Mouse (Mus musculus): ENCODE data around the gene Galnt12. TPM values are rescaled to one million over a fixed set of nuclear protein-coding genes. Genes with fewer than 3 reads are reported as not detected.

Gene Galnt12
- total RNA-seq, 2 experiments from 2014 or later = 0.29 to 0.35 TPM

- intact Hi-C loops (cut with DNase I; ENCODE audit: low total_unique reads) = no loop called here
- no peak for DNase-seq
These were observed 795 bp downstream of the Galnt12 start for GRCm38 (mm10) chr4:47092387-47093021.

- DNase-seq = no peak
- intact Hi-C loops (cut with DNase I; ENCODE audit: low total_unique reads) = no loop called here
These were observed 1.5 kb downstream of the Galnt12 start for GRCm38 (mm10) chr4:47093161-47093560.

GRCm38 (mm10) chr4:47093647-47094046 is 1.9 kb downstream of the Galnt12 start:
- intact Hi-C loops (cut with DNase I; ENCODE audit: low total_unique reads) = no loop called here
- DNase-seq = no peak

GRCm38 (mm10) chr4:47103561-47103960 is 11.9 kb downstream of the Galnt12 start:
- no peak for DNase-seq

GRCm38 (mm10) chr4:47111885-47112284 is 20.2 kb downstream of the Galnt12 start:
- intact Hi-C loops (cut with DNase I; ENCODE audit: low total_unique reads) = no loop called here
- DNase-seq = no peak

More at GRCm38 (mm10) chr4:47103561-47103960, 11.9 kb downstream of the Galnt12 start:
- intact Hi-C loops (cut with DNase I; ENCODE audit: low total_unique reads) = no loop called here

- intact Hi-C loops (cut with DNase I; ENCODE audit: low total_unique reads) = no loop called here
- DNase-seq = no peak
These were observed 20.9 kb downstream of the Galnt12 start for GRCm38 (mm10) chr4:47112560-47112959.

- peak; percentile 70 for DNase-seq
These were observed 30.5 kb downstream of the Galnt12 start for GRCm38 (mm10) chr4:47122051-47122706.

GRCm38 (mm10) chr4:47124140-47124711 is 32.5 kb downstream of the Galnt12 start:
- DNase-seq = peak; percentile 29
- intact Hi-C loops (cut with DNase I; ENCODE audit: low total_unique reads) = loop anchor here (5.0 kb wide), 2 partner anchors 133 to 278 kb away; no protein-coding TSS in a partner anchor

More at GRCm38 (mm10) chr4:47122051-47122706, 30.5 kb downstream of the Galnt12 start:
- intact Hi-C loops (cut with DNase I; ENCODE audit: low total_unique reads) = loop anchor here (5.0 kb wide), 2 partner anchors 135 to 280 kb away; no protein-coding TSS in a partner anchor

- intact Hi-C loops (cut with DNase I; ENCODE audit: low total_unique reads) = no loop called here
- DNase-seq = peak; percentile 38
These were observed 36.8 kb downstream of the Galnt12 start for GRCm38 (mm10) chr4:47128515-47128914.

GRCm38 (mm10) chr4:47129572-47129971 is 37.9 kb downstream of the Galnt12 start:
- intact Hi-C loops (cut with DNase I; ENCODE audit: low total_unique reads) = no loop called here
- DNase-seq = no peak

- intact Hi-C loops (cut with DNase I; ENCODE audit: low total_unique reads) = loop anchor here (10.0 kb wide), 1 partner anchor 104 kb away; no protein-coding TSS in a partner anchor
These were observed 38.7 kb downstream of the Galnt12 start for GRCm38 (mm10) chr4:47130111-47131050.

GRCm38 (mm10) chr4:47131931-47132330 is 40.2 kb downstream of the Galnt12 start:
- DNase-seq = peak; percentile 41
- intact Hi-C loops (cut with DNase I; ENCODE audit: low total_unique reads) = loop anchor here (10.0 kb wide), 1 partner anchor 103 kb away; no protein-coding TSS in a partner anchor

More at GRCm38 (mm10) chr4:47130111-47131050, 38.7 kb downstream of the Galnt12 start:
- DNase-seq = no peak

GRCm38 (mm10) chr4:47132413-47132812 is 40.7 kb downstream of the Galnt12 start:
- intact Hi-C loops (cut with DNase I; ENCODE audit: low total_unique reads) = loop anchor here (10.0 kb wide), 1 partner anchor 102 kb away; no protein-coding TSS in a partner anchor
- DNase-seq = no peak

- DNase-seq = peak; percentile 59
- intact Hi-C loops (cut with DNase I; ENCODE audit: low total_unique reads) = loop anchor here (10.0 kb wide), 1 partner anchor 98 kb away; no protein-coding TSS in a partner anchor
These were observed 45.0 kb downstream of the Galnt12 start for GRCm38 (mm10) chr4:47136699-47137101.

GRCm38 (mm10) chr4:47137479-47137878 is 45.8 kb downstream of the Galnt12 start:
- intact Hi-C loops (cut with DNase I; ENCODE audit: low total_unique reads) = loop anchor here (10.0 kb wide), 1 partner anchor 97 kb away; no protein-coding TSS in a partner anchor
- DNase-seq = peak; percentile 62

GRCm38 (mm10) chr4:47138411-47138810 is 46.7 kb downstream of the Galnt12 start:
- intact Hi-C loops (cut with DNase I; ENCODE audit: low total_unique reads) = loop anchor here (10.0 kb wide), 1 partner anchor 96 kb away; no protein-coding TSS in a partner anchor
- DNase-seq = no peak

GRCm38 (mm10) chr4:47138967-47139777 is 47.5 kb downstream of the Galnt12 start:
- DNase-seq = peak; percentile 54
- intact Hi-C loops (cut with DNase I; ENCODE audit: low total_unique reads) = loop anchor here (10.0 kb wide), 1 partner anchor 96 kb away; no protein-coding TSS in a partner anchor

GRCm38 (mm10) chr4:47140301-47140700 is 48.6 kb downstream of the Galnt12 start:
- DNase-seq = no peak
- intact Hi-C loops (cut with DNase I; ENCODE audit: low total_unique reads) = no loop called here
